Mouse (Mus musculus): Measurements from ENCODE around the gene Gm20388.

Gene Gm20388

GRCm38 (mm10) chr8:120489771-120490281, 579.2 kb downstream of the Gm20388 start:
- DNase-seq (ENCODE audit: extremely low spot score), result no peak

GRCm38 (mm10) chr8:120490354-120491141, 579.9 kb downstream of the Gm20388 start:
- no peak for DNase-seq (ENCODE audit: extremely low spot score)

- no peak for DNase-seq (ENCODE audit: extremely low spot score)
Observed at GRCm38 (mm10) chr8:120491166-120491793, 580.6 kb downstream of the Gm20388 start.

GRCm38 (mm10) chr8:120492193-120492880, 581.7 kb downstream of the Gm20388 start:
- DNase-seq (ENCODE audit: extremely low spot score), result no peak

DNA sequence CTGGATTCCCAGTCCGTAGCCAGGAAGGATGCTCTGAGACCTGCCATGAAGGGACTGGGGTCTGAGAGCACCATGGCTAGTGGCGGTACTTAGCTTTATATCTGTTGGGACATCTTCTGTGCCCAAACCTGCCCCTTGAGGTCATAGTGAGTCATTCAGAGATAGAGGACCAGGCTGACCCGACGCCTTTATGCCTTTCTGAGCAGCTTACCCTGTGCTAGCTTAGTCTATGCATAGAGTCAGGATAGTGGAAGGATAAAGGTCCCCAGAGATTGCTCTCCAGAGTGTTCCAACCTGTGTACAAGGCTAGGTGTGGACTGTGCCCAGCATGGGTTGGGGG, 582.2 kb downstream of the Gm20388 start:
- DNase-seq (ENCODE audit: extremely low spot score), result no peak

DNA sequence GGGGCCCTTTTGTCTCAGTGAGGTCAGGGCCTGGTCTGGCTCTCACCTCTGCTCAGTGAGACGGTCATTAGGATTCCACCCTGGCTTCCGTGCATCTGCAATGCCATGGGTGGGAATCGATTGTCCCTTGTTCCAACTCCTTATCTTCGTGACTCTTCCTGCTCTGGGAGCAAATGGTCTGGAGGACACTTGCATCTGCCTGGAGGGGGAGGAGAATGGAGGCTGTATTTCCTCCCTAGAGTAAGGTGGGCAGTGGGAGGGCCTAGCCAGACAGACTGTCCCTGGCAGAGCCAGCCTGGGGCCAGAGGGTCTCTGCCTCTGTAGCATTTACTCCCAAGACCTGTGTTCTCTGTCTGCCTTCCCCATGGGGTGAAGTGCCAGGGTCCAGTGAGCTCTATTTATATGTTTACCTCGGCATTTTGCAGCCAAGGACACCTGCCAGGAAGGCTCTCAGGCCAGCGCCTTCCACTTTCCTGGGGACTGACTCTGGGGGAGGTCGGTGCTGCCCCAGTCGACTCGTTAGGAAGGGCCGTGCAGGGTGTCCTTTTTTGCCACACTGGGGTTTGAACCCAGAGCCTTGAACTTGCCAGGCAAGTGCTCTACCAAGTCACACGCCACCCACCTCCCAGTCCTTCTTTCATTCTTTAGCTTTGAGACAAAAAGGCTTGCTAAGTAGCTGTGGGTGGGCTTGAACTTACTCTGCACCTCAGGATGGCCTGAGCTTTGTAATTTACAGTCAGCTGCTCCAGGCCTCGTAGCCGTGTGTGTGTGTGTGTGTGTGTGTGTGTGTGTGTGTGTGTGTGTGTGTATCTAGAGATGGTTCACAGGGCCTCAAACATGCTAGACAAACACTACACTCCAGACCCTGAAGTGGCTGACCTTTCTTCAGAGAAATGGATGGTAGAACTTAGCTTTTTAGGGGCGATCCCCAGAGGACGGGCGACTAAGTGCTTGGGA, 583.1 kb downstream of the Gm20388 start:
- no peak for DNase-seq (ENCODE audit: extremely low spot score)

DNA sequence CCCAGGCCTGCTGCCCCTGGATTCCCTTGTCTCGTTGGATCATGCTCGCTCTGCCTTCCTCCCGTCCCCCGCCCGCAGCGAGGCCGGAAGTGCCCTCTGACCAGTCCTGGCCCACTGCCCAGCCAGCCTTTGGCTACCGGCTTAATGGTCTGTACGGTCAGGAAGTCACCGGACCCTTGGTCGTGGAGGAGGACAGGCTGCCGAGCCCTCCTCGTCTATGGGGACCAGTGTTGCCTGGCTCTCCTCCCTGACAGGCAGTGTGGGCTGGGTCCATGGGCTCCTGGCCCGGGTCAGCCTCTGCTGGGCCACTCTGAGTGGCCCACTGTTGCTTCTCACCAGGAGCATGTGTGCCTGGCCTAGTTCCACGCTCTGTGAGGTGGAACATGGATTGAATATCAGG, 584.3 kb downstream of the Gm20388 start:
- no peak for DNase-seq (ENCODE audit: extremely low spot score)

- DNase-seq (ENCODE audit: extremely low spot score), result no peak
Observed at GRCm38 (mm10) chr8:120495461-120495860, 584.8 kb downstream of the Gm20388 start.

DNA sequence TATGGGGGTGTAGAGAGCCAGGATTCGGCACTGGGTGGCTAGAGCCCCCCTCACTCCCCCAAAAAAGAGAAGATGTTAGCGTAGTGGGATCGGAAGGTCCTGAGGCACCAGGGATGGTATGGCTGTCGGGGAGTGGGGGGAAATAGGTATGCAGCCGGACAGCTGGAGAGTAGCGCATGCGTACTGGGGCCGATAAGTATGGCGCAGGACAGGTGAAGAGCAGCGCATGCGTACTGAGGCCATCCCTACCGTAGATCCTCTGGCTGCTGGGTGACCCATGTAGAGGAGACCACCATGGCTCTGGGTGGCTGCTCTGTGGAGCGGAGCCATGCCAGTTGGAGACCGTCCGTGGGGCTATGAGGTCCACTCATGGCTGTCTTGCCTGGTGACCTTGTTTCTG, 585.8 kb downstream of the Gm20388 start:
- DNase-seq (ENCODE audit: extremely low spot score), result no peak

- no peak for DNase-seq (ENCODE audit: extremely low spot score)
Observed at GRCm38 (mm10) chr8:120497503-120497946, 586.9 kb downstream of the Gm20388 start.

DNA sequence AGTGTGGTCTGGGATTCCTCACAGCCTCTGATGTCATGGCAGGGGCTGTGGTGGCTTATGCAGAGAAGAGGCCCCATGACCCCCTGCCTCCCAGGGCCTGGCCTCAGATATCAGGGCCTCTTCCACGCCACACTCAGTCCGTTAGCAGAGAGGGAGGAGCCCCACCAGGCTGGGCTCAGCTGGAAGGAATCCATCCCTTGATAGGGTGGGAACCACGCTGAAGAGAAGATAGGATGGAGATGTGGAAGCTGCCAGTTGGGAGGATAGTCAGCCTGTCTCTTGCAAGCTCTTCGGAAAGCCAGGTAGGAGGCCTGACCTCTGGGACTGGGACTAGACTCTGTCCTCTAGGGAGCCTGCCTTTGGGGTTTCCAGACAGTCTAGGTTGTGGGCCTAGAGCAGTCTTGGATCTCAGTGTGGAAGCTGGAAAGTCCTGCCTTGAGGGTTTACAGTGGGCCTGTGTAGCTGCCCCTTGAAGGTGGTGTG, 587.7 kb downstream of the Gm20388 start:
- no peak for DNase-seq (ENCODE audit: extremely low spot score)

DNA sequence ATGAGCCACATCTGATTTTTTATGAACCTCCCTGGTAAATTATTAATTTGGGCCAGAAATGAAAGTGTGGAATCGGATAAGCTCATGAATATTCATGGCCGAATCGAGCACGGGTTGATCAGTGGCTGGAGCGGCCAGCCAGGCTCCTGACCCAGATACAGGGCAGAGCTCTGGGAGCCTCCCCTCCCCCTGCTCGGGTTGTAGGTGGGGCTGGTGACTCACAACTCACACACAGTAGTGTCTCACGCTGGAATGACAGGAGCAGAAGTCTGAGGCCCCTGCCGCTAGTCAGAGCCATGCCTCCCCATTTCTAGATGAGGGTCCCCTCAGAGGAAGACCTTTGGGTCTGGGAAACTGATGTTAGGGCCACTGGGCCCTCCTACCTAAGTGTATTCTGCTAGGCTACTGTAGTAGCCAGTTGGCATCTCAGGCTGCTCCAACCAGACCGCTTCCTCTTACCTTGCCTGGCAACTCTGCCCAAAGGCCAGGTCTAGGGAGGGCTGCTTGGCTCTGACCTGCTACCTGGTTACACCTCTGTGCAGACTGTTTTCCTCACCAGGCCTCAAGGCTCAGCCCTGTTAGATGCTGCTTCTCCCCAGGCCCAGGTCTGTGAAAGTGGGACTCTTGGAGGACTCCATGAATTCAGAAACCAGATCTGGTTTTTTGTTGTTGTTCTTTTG, 588.4 kb downstream of the Gm20388 start:
- no peak for DNase-seq (ENCODE audit: extremely low spot score)

GRCm38 (mm10) chr8:120500701-120501261, 590.1 kb downstream of the Gm20388 start:
- no peak for DNase-seq (ENCODE audit: extremely low spot score)

DNA sequence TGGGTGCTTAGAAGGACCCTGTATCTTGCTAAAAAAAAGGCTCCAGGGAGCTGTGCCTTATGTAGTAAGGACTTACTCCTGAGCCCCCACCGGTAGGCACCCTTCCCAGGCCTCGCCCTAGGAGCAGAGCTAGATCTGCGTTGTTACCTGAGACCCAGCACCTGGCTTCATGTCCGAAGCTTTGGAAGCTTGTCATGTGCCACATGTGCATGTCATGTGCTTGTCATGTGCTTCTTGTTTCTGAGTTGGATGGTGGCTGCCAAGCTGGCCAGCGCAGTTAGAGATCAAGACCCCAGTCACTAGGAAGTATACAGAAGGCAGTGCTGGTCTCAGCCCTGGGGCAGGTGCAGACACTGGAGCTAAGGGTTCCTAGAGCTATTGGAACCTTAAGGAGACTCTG, 590.8 kb downstream of the Gm20388 start:
- no peak for DNase-seq (ENCODE audit: extremely low spot score)

DNA sequence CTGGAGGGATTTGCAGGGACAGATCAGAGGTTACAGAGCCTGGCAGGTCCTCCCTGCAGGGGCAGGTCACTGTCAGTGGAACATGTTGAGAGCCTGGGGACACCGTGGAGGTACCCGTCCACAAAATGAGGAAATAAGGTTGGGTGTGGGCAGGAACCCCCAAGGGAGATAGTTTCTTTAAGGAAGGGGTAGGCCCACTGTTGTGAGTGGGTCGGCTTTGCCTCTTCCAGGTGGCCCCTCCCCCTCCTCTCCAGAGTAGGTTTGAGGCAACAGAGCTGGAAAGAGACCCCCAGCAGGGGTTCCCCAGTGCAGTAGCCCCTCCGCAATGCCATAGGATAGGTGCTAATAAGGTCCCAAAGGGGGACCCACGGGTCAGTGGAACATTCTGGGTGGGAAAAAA, 591.8 kb downstream of the Gm20388 start:
- DNase-seq (ENCODE audit: extremely low spot score), result no peak

GRCm38 (mm10) chr8:120504251-120505081, 593.8 kb downstream of the Gm20388 start:
- peak; percentile 53 for DNase-seq (ENCODE audit: extremely low spot score)

DNA sequence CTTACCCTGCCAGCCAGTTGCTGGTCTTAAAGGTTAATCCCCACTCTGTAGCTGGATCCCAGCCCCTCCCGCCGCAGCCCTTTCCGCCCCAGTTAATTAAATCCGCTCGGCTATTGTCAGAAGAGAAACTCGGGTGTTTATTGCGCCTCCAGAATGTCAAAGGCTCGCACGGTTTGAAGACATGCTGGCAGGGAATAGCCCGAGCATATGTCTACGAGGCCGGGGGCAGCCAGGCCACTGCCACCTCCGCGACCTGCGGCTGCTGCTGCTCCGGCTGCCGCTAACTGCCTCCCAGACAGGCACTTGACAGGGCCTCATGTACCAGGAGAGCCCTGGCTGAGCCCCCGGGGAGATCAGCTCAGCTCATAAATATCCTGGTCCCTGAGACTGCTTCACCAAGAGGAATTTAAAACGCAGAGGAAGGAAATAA, 594.5 kb downstream of the Gm20388 start:
- peak; percentile 72 for DNase-seq (ENCODE audit: extremely low spot score)

DNA sequence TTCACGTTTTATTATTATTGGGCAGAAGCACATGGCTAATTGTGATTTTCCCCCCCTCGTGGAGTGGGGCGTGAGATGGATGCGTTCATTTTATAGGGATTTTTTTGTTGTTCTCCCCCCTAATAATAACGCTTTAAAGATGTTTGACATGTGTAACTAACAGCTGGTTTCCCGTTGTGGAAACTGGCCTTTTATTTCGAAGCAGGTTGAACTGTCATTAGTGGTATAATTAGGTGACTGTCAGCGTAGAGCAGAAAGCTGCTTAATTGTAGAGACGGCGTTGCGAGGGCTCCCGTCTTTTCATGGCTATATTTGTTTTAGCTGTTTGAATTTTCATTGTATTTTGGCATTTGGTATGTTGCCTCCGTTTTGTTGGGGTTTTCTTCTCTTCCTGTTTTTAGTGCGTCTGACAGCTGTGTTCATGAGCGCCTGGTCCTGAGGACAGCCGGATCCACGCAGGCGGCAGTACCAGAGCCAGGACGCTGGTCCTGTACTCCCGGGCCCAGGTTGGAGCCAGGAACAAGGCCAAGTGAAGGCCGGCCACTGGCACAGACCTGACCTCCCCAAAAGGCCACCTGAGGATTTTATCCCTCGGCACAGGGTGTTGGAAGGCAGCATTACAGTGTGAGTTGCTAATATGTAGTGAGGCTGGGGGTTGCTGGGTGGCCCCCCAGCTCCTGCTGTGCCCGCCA, 595.1 kb downstream of the Gm20388 start:
- no peak for DNase-seq (ENCODE audit: extremely low spot score)

DNA sequence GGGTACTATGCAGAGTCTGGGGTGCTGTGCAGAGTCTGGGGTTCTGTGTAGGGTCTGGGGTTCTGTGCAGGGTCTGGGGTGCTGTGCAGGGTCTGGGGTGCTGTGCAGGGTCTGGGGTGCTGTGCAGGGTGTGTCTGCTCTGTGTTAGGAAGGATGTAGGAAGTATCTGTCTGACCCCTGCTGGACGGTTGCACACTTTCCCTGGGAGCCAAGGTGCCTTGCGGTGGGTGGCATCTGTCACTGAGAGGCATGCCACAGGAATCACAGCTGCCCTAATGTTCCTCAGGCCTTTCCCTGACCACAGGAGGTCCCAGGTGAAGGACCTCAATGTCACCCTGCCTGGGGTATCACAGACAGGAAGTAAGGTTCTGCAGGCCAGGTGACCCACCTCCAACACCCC, 595.9 kb downstream of the Gm20388 start:
- no peak for DNase-seq (ENCODE audit: extremely low spot score)

Data from embryo, embryonic 9.5 days (tissue).